Mouse (Mus musculus) testis, adult 2 months (tissue): ENCODE data around the gene Gm20388. TPM values are rescaled to one million over a fixed set of nuclear protein-coding genes. Genes with fewer than 3 reads are reported as not detected.
A peak's percentile ranks its signal among the peaks of the same experiment; 100 is the strongest.

Experiments
- H3K27ac ChIP-seq: fragments of 200-500 bp; 2 replicates; pipeline ENCODE4 v1.5.1; 2012; ENCODE audit warnings: low read depth, low read length; ENCODE audit not compliant: control insufficient read depth, insufficient read depth
- H3K27me3 ChIP-seq: fragments of 200-500 bp; 2 replicates; pipeline ENCODE4 v1.6.1; 2012; ENCODE audit warnings: mild to moderate bottlenecking, low read length, moderate library complexity; ENCODE audit not compliant: control insufficient read depth, insufficient read depth
- H3K36me3 ChIP-seq: fragments of 200-500 bp; 2 replicates; pipeline ENCODE4 v1.6.1; 2012; ENCODE audit warnings: mild to moderate bottlenecking, low read length; ENCODE audit not compliant: control insufficient read depth, insufficient read depth
- H3K4me1 ChIP-seq: fragments of 200-500 bp; 2 replicates; pipeline ENCODE4 v1.6.1; 2012; ENCODE audit warnings: low read length; ENCODE audit not compliant: control insufficient read depth, insufficient read depth
- H3K4me3 ChIP-seq: fragments of 200-500 bp; 2 replicates; pipeline ENCODE4 v1.5.1; 2012; ENCODE audit warnings: low read depth, mild to moderate bottlenecking, low read length, moderate library complexity, mixed read lengths; ENCODE audit not compliant: control insufficient read depth
- CTCF ChIP-seq: fragments of 200-500 bp; IDR thresholded peaks from 2 replicates; pipeline ENCODE4 v1.5.1; 2012; ENCODE audit warnings: low read depth, mild to moderate bottlenecking, inconsistent platforms, low read length, moderate library complexity; ENCODE audit not compliant: control insufficient read depth, insufficient read depth, insufficient replicate concordance
- POLR2A ChIP-seq: fragments of 200-500 bp; IDR thresholded peaks from 2 replicates; pipeline ENCODE4 v1.6.1; 2012; ENCODE audit warnings: low read depth, mild to moderate bottlenecking, inconsistent platforms, low read length, moderate library complexity; ENCODE audit not compliant: control insufficient read depth
- polyA plus RNA-seq: library from polyadenylated mRNA; depleted of rRNA; stranded (reverse); fragments of >200 nt; gene quantifications from 2 replicates; pipeline ENCODE4 v1.2.3, GENCODE M21; 2012

Gm20388 gene
- polyA plus RNA-seq, 1 experiment, result 5.6 TPM

- no peaks in the 10 kb centered on the region for H3K4me1 ChIP-seq
- H3K27ac ChIP-seq, result no peak overlapping the region
- no peak for TF ChIP-seq POLR2A
- TF ChIP-seq CTCF, result peak; percentile 54; the same call in 1 of the 2 replicates
- H3K4me3 ChIP-seq, result no peak overlapping the region
- no peaks in the 10 kb centered on the region for H3K36me3 ChIP-seq
- no peaks in the 10 kb centered on the region for H3K27me3 ChIP-seq
Measured at GRCm38 (mm10) chr8:123835451-123835850, 3924.8 kb downstream of the Gm20388 start.

GRCm38 (mm10) chr8:123836354-123836753 is 3925.7 kb downstream of the Gm20388 start:
- H3K27ac ChIP-seq, result no peak overlapping the region
- TF ChIP-seq CTCF (no peak), POLR2A (no peak)
- H3K4me1 ChIP-seq, result no peaks in the 10 kb centered on the region
- H3K27me3 ChIP-seq, result no peaks in the 10 kb centered on the region
- no peak overlapping the region for H3K4me3 ChIP-seq
- H3K36me3 ChIP-seq, result no peaks in the 10 kb centered on the region

GRCm38 (mm10) chr8:123838496-123838895 is 3927.9 kb downstream of the Gm20388 start:
- H3K27ac ChIP-seq, result no peak overlapping the region
- H3K36me3 ChIP-seq, result no peaks in the 10 kb centered on the region
- H3K4me1 ChIP-seq, result no peaks in the 10 kb centered on the region
- TF ChIP-seq POLR2A, result no peak
- no peak for TF ChIP-seq CTCF
- H3K4me3 ChIP-seq, result no peak overlapping the region
- no peaks in the 10 kb centered on the region for H3K27me3 ChIP-seq

GRCm38 (mm10) chr8:123840578-123841345 is 3930.1 kb downstream of the Gm20388 start:
- H3K4me1 ChIP-seq, result no peaks in the 10 kb centered on the region
- no peaks in the 10 kb centered on the region for H3K36me3 ChIP-seq
- no peak for TF ChIP-seq CTCF
- TF ChIP-seq POLR2A, result no peak
- no peak overlapping the region for H3K4me3 ChIP-seq
- no peaks in the 10 kb centered on the region for H3K27me3 ChIP-seq
- H3K27ac ChIP-seq, result no peak overlapping the region

- TF ChIP-seq POLR2A, result no peak
- Histone ChIP-seq H3K4me3 (no peak overlapping the region), H3K4me1 (no peaks in the 10 kb centered on the region), H3K27ac (no peak overlapping the region), H3K27me3 (no peaks in the 10 kb centered on the region), H3K36me3 (no peaks in the 10 kb centered on the region)
Measured at GRCm38 (mm10) chr8:123842086-123842485, 3931.4 kb downstream of the Gm20388 start.

- Histone ChIP-seq H3K4me3 (no peak overlapping the region), H3K27me3 (no peaks in the 10 kb centered on the region)
- TF ChIP-seq POLR2A, result no peak
- no peak for TF ChIP-seq CTCF
Measured at GRCm38 (mm10) chr8:123844341-123844740, 3933.7 kb downstream of the Gm20388 start.

GRCm38 (mm10) chr8:123845114-123845513 is 3934.5 kb downstream of the Gm20388 start:
- Histone ChIP-seq H3K36me3 (no peaks in the 10 kb centered on the region), H3K4me1 (no peaks in the 10 kb centered on the region), H3K4me3 (no peak overlapping the region), H3K27me3 (no peaks in the 10 kb centered on the region), H3K27ac (no peak overlapping the region)
- TF ChIP-seq POLR2A (no peak), CTCF (no peak)

More at GRCm38 (mm10) chr8:123844341-123844740, 3933.7 kb downstream of the Gm20388 start:
- Histone ChIP-seq H3K27ac (no peak overlapping the region), H3K36me3 (no peaks in the 10 kb centered on the region), H3K4me1 (no peaks in the 10 kb centered on the region)

GRCm38 (mm10) chr8:123845991-123846390 is 3935.3 kb downstream of the Gm20388 start:
- Histone ChIP-seq H3K36me3 (no peaks in the 10 kb centered on the region), H3K4me1 (no peaks in the 10 kb centered on the region), H3K4me3 (no peak overlapping the region), H3K27me3 (no peaks in the 10 kb centered on the region), H3K27ac (no peak overlapping the region)
- TF ChIP-seq POLR2A (no peak), CTCF (no peak)
